Mouse (Mus musculus): ENCODE measurements around the gene Tpbgl. TPM values are rescaled to one million over a fixed set of nuclear protein-coding genes. Genes with fewer than 3 reads are reported as not detected.

The Tpbgl gene
- polyA plus RNA-seq, 1 experiment from 2014 or later: 0.47 TPM

DNA sequence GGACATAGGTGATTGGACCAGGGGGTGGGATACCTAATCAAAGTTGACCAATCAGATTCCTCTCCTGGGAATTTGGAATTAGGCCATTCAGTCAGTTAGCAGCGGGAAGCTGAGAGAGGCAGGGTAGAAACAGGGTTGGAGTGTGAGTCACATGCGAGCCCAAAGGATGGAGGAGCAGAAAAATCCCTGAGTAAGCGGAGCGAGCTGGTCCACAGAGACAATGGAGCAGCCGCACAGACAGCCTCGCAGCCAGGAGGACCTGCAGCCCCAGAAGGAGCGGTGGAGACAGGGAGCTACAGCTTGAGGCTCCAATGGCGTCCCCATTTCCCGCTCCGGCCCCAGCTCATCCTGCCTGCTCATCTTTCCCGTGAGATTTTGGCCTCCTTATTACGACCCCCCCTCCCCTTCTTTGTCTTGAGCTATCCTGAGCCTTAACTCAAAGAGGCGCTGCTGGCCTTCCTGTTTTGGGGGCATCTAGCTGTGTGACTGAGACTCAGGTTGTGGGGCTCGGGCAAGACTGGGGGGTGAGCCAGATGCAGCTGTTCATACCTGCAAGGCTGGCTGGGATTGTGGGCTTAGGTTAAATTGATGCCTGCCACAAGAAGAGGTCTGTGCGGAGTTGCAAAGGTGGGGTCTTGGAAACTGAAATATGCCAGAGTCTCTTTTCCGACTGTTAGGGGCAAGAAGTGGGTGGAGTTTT, 47.3 kb downstream of the Tpbgl start:
- WGBS (ENCODE audit: insufficient replicate concordance): 52% methylated on average over 16 of the region's 16 CpGs
- H3K36me3 ChIP-seq (ENCODE audit: control insufficient read depth, insufficient read depth): peaks cover 1% of the 10 kb centered on the region; the same call in 1 of the 2 replicates
- no peaks in the 10 kb centered on the region for H3K27me3 ChIP-seq (ENCODE audit: control insufficient read depth, insufficient read depth, low read depth, low read length)
- H3K4me3 ChIP-seq (ENCODE audit: low read depth, low read length): no peak overlapping the region
- no peak overlapping the region for H3K9ac ChIP-seq (ENCODE audit: low read depth, low read length)
- H3K4me1 ChIP-seq (ENCODE audit: control insufficient read depth, low read depth, low read length): no peaks in the 10 kb centered on the region; the same call in 1 of the 2 replicates
- no peaks in the 10 kb centered on the region for H3K9me3 ChIP-seq (replicated peaks; ENCODE audit: control insufficient read depth, low read length)
- no peak overlapping the region for H3K27ac ChIP-seq (ENCODE audit: low read length)
- H3K4me2 ChIP-seq (ENCODE audit: low read depth, low read length): no peak overlapping the region
- ATAC-seq (ENCODE audit: low read depth): no peak

- Histone ChIP-seq H3K36me3 (ENCODE audit: control insufficient read depth, insufficient read depth) (no peaks in the 10 kb centered on the region), H3K9me3 (replicated peaks; ENCODE audit: control insufficient read depth, low read length) (no peaks in the 10 kb centered on the region), H3K4me2 (ENCODE audit: low read depth, low read length) (no peak overlapping the region), H3K27ac (ENCODE audit: low read length) (no peak overlapping the region), H3K4me1 (ENCODE audit: control insufficient read depth, low read depth, low read length) (no peaks in the 10 kb centered on the region; the same call in 1 of the 2 replicates), H3K9ac (ENCODE audit: low read depth, low read length) (no peak overlapping the region), H3K4me3 (ENCODE audit: low read depth, low read length) (no peak overlapping the region), H3K27me3 (ENCODE audit: control insufficient read depth, insufficient read depth, low read depth, low read length) (no peaks in the 10 kb centered on the region)
- WGBS (ENCODE audit: insufficient replicate concordance): 58% methylated on average over 3 of the region's 3 CpGs
- ATAC-seq (ENCODE audit: low read depth): no peak
Measured at GRCm38 (mm10) chr7:99578246-99578645, 48.7 kb downstream of the Tpbgl start.

Other genes starting within 250 kb of the Tpbgl start
- gene Gdpd5, start 245.7 kb downstream of the Tpbgl start, polyA plus RNA-seq (2015; fragmentation: Nextera tagmentation; extraction: Ambion mirVana): 1.5 and 2.1 TPM in 2 replicates
- gene Klhl35, start 161.1 kb downstream of the Tpbgl start, polyA plus RNA-seq (2015; fragmentation: Nextera tagmentation; extraction: Ambion mirVana): 0.15 TPM in 1 of 2 replicates, not detected in the other
- 400 and 448 TPM in 2 replicates for gene Rps3, start 143.4 kb downstream of the Tpbgl start, polyA plus RNA-seq (2015; fragmentation: Nextera tagmentation; extraction: Ambion mirVana)
- gene Arrb1, start 91.6 kb downstream of the Tpbgl start, polyA plus RNA-seq (2015; fragmentation: Nextera tagmentation; extraction: Ambion mirVana): 92.8 and 95.7 TPM in 2 replicates
- 0.53 and 0.58 TPM in 2 replicates for gene Slco2b1, start 84.2 kb upstream of the Tpbgl start, polyA plus RNA-seq (2015; fragmentation: Nextera tagmentation; extraction: Ambion mirVana)
- not detected in 2 replicates for gene Olfr520, start 103.2 kb upstream of the Tpbgl start, polyA plus RNA-seq (2015; fragmentation: Nextera tagmentation; extraction: Ambion mirVana)
- gene Olfr521, start 136.4 kb upstream of the Tpbgl start, polyA plus RNA-seq (2015; fragmentation: Nextera tagmentation; extraction: Ambion mirVana): not detected in 2 replicates
- gene Neu3, start 201.3 kb upstream of the Tpbgl start, polyA plus RNA-seq (2015; fragmentation: Nextera tagmentation; extraction: Ambion mirVana): 5.1 and 5.2 TPM in 2 replicates
- gene Xrra1, start 232.0 kb upstream of the Tpbgl start, polyA plus RNA-seq (2015; fragmentation: Nextera tagmentation; extraction: Ambion mirVana): not detected in 2 replicates
- 189 and 192 TPM in 2 replicates for gene Spcs2, start 236.4 kb upstream of the Tpbgl start, polyA plus RNA-seq (2015; fragmentation: Nextera tagmentation; extraction: Ambion mirVana)